Mouse (Mus musculus) T-helper 17 cell (primary cell): ENCODE results near the gene Cmtm3.

Experiments used
- in situ Hi-C, 2 experiments: fragments of 300-600 bp; cut with MboI, MseI; formaldehyde crosslinking; loops; 1 replicate in 1 of 2; 2 replicates in 1 of 2; pipeline ENCODE4 v1.15.1; 2025; ENCODE audit warnings: high pct_unique_total_duplicates in 2 of 2

The Cmtm3 gene

GRCm38 (mm10) chr8:104379301-104379836 lies 40.2 kb downstream of the Cmtm3 start:
- in situ Hi-C loops, result no loop called here

GRCm38 (mm10) chr8:104380269-104380668 lies 41.1 kb downstream of the Cmtm3 start:
- in situ Hi-C loops, result no loop called here

DNA sequence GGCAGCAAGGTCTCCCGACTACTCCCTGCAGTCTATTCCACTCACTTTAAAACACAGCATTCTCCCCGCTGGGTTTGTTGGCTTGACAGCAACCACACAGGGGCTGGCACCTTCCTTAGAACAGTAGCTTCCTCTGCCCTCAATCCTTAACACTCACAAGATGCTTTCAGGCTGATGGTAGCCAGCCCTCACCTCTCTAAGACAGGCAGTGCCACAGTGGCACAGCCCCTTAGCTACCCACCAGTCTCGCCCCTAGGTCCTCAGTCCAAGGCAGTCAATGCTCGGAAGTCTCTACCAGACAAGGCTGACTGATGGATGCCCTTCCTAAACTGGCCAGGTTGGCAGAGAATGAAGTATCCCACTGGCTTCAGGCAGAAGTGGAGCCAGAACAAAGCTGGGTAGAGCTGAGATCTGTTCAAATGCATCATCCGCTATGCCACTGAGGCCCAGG lies 41.8 kb downstream of the Cmtm3 start:
- in situ Hi-C loops, result no loop called here

DNA sequence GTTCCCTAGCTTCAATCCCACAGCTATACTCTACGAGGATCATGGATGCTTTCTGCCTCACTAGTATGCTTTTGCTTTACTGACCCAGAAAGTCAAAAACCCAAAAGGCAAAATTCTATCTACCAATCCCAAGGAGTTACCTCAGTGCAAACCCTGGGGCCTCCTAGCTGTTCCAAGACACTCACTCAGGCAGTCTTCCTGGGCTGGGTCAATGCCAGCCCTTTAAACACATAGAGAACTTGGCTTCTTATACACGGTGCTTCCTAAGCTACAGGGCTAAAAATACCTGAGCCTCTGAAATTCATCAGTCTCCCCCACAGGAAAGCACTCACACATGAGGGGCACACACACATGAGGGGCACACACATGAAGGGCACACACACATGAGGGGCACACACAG lies 44.1 kb downstream of the Cmtm3 start:
- in situ Hi-C loops, result no loop called here

DNA sequence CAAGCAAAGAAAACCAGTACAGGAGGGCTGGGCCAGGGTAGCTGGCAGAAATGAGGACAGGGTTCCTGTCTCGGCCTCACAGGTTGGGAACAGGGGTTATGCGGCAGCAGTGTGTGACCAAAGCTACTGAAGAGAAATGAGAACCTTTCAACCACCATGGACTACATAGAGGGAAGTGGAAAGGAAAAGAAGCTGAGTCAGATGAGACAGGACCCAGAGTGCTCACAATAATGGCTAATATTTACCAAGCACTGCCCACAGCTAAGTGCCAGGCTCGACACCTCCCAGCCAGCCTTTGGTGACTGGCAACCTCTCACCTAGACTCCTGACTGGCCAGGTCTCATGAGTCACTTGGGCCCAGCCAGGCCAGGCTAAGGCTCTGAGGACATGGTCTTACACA lies 44.8 kb downstream of the Cmtm3 start:
- in situ Hi-C loops, result no loop called here

DNA sequence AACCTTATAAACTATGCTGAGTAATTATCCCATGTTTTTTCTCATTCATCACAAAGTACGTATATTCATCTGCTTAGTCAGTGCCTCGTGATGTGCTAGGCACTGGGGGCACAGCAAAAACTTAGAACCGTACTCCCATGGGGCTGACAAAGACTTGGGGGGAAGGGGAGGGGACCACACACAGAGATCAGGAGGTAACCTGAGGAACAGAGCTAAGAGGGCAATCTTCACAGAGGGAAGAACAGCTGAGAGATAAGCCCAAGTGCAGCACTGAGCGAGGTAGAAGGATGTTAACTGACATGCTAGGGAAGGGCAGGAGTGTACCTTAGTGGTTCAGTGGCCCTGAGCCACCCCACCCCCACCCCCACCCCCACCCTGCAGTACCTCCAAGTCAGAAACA lies 47.5 kb downstream of the Cmtm3 start:
- in situ Hi-C loops, result no loop called here

DNA sequence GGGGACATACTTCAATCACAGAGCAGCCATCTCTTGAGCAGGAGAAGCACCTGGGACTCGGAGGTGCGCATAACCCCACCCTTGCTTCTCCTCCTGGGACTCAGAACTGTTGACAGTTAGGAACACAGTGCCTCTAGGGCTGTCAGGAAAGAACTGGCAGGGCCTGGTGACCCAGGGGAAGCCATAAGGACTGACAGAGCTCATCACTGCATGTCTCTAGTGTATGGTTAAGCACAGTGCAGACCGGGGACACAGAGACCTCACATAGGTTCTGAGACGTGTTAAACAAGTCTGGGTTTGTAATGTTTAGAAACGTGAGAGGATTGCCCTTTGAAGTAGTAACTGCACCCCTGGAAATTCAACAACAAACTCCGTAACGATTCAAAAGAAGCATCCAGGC lies 48.3 kb downstream of the Cmtm3 start:
- in situ Hi-C loops, result no loop called here

- in situ Hi-C loops, result no loop called here
These were observed 48.8 kb downstream of the Cmtm3 start for GRCm38 (mm10) chr8:104387980-104388379.

DNA sequence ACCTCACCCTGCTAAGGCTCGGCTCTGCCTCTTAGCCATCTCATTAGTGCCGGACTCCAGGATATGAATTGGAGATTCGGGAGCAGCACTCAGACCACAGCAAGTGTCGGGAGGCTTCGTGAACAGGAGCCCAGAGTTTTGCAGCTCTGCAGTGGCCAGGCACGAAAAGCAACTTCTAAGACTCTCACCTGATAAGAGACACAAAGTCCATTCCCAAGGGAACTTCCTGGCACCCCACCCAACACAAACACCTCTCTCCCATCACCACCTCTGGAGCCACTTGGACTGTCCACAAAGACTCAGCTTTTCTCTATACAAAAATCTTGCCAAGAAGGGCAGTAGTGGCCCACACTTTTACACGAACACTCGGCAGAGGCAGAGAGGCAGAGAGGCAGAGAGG lies 51.0 kb downstream of the Cmtm3 start:
- in situ Hi-C loops, result loop anchor here in 1 of 2 experiments (5.0 kb wide), 1 partner anchor 38 kb away; no protein-coding TSS in a partner anchor

GRCm38 (mm10) chr8:104393139-104393538 lies 53.9 kb downstream of the Cmtm3 start:
- in situ Hi-C loops, result loop anchor here in 1 of 2 experiments (5.0 kb wide), 1 partner anchor 41 kb away; no protein-coding TSS in a partner anchor

GRCm38 (mm10) chr8:104393767-104394166 lies 54.6 kb downstream of the Cmtm3 start:
- in situ Hi-C loops, result loop anchor here in 1 of 2 experiments (5.0 kb wide), 1 partner anchor 41 kb away; no protein-coding TSS in a partner anchor

DNA sequence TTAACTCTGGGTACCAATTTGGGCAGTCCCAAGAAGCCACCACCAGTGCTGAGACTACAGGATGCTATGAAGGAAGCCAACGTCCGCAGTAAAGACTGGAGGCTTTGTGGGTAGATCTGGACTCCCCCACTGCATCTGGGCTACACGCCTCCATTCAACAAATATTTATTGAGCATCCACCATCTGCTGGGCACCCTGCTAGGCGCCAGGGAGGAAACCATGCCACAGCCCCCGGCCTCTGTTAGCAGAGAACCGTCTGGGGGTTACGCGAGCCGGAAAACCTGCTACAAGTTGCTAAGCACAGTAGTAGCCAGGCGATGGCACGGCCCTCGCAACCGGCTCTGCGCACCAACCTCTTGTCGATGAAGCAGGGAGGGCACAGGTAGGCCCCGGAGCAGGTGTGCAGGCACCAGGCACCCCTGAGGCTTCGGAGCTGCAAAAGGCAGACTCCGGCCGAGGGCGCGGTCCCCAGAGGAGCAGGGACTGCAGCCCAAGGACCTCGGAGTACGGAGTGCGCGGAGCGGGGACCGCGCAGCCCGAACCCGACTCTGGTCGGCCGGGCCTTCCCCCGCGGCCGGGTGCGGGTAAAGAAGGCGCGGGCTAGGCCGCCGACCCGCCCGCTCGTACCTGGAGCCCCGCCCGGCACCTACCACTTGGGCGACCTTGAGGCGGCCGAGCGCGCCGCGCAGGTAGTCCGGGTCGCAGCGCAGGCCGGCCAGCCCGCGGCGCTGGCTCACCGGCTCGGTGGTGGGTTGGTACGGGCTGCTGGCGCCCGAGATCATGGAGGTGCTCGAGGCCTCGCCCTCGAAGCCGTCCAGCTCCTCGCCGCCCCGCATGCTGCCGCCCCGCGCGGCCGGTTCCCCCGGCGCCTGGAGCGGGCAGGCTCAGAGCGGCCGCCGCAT lies 55.8 kb downstream of the Cmtm3 start:
- in situ Hi-C loops, result loop anchor here in 1 of 2 experiments (5.0 kb wide), 1 partner anchor 43 kb away; no protein-coding TSS in a partner anchor

GRCm38 (mm10) chr8:104395703-104396357 lies 56.6 kb downstream of the Cmtm3 start, which contains the start of gene Cmtm4:
Cmtm4 (minus strand) TSS chr8:104395807.
- in situ Hi-C loops, result no loop called here
